Mouse (Mus musculus): ENCODE measurements around the gene Pum2. TPM values are rescaled to one million over a fixed set of nuclear protein-coding genes. Genes with fewer than 3 reads are reported as not detected.

The Pum2 gene
- polyA plus RNA-seq, 1 experiment: 145 TPM

GRCm38 (mm10) chr12:8754116-8754515, 80.2 kb downstream of the Pum2 start:
- H3K4me1 ChIP-seq (ENCODE audit: control insufficient read depth, insufficient read depth, low read length): no peaks in the 10 kb centered on the region
- no peak overlapping the region for H3K4me3 ChIP-seq (ENCODE audit: insufficient read depth, low read length)
- TF ChIP-seq POLR2A (IDR thresholded peaks at IDR 0.05; ENCODE audit: low read depth, low read length) (no peak), CTCF (IDR thresholded peaks at IDR 0.05; ENCODE audit: borderline replicate concordance, insufficient read depth, low read length) (no peak)
- H3K27ac ChIP-seq (ENCODE audit: insufficient read depth, low read length): no peak overlapping the region

GRCm38 (mm10) chr12:8758029-8758428, 84.1 kb downstream of the Pum2 start:
- no peaks in the 10 kb centered on the region for H3K4me1 ChIP-seq (ENCODE audit: control insufficient read depth, insufficient read depth, low read length)
- no peak for TF ChIP-seq CTCF (IDR thresholded peaks at IDR 0.05; ENCODE audit: borderline replicate concordance, insufficient read depth, low read length)
- TF ChIP-seq POLR2A (IDR thresholded peaks at IDR 0.05; ENCODE audit: low read depth, low read length): no peak
- no peak overlapping the region for H3K27ac ChIP-seq (ENCODE audit: insufficient read depth, low read length)
- no peak overlapping the region for H3K4me3 ChIP-seq (ENCODE audit: insufficient read depth, low read length)

- no peak for TF ChIP-seq CTCF (IDR thresholded peaks at IDR 0.05; ENCODE audit: borderline replicate concordance, insufficient read depth, low read length)
- no peak for TF ChIP-seq POLR2A (IDR thresholded peaks at IDR 0.05; ENCODE audit: low read depth, low read length)
- no peaks in the 10 kb centered on the region for H3K4me1 ChIP-seq (ENCODE audit: control insufficient read depth, insufficient read depth, low read length)
- no peak overlapping the region for H3K4me3 ChIP-seq (ENCODE audit: insufficient read depth, low read length)
- no peak overlapping the region for H3K27ac ChIP-seq (ENCODE audit: insufficient read depth, low read length)
These were observed 85.2 kb downstream of the Pum2 start for GRCm38 (mm10) chr12:8759115-8759514.

- no peak overlapping the region for H3K27ac ChIP-seq (ENCODE audit: insufficient read depth, low read length)
- TF ChIP-seq CTCF (IDR thresholded peaks at IDR 0.05; ENCODE audit: borderline replicate concordance, insufficient read depth, low read length) (no peak), POLR2A (IDR thresholded peaks at IDR 0.05; ENCODE audit: low read depth, low read length) (no peak)
- no peaks in the 10 kb centered on the region for H3K4me1 ChIP-seq (ENCODE audit: control insufficient read depth, insufficient read depth, low read length)
- no peak overlapping the region for H3K4me3 ChIP-seq (ENCODE audit: insufficient read depth, low read length)
These were observed 85.8 kb downstream of the Pum2 start for GRCm38 (mm10) chr12:8759779-8760178.

- no peaks in the 10 kb centered on the region for H3K4me1 ChIP-seq (ENCODE audit: control insufficient read depth, insufficient read depth, low read length)
- no peak overlapping the region for H3K27ac ChIP-seq (ENCODE audit: insufficient read depth, low read length)
- H3K4me3 ChIP-seq (ENCODE audit: insufficient read depth, low read length): no peak overlapping the region
- TF ChIP-seq CTCF (IDR thresholded peaks at IDR 0.05; ENCODE audit: borderline replicate concordance, insufficient read depth, low read length): no peak
- TF ChIP-seq POLR2A (IDR thresholded peaks at IDR 0.05; ENCODE audit: low read depth, low read length): no peak
These were observed 86.6 kb downstream of the Pum2 start for GRCm38 (mm10) chr12:8760561-8760960.

GRCm38 (mm10) chr12:8761058-8761457, 87.1 kb downstream of the Pum2 start:
- H3K4me1 ChIP-seq (ENCODE audit: control insufficient read depth, insufficient read depth, low read length): no peaks in the 10 kb centered on the region
- no peak for TF ChIP-seq CTCF (IDR thresholded peaks at IDR 0.05; ENCODE audit: borderline replicate concordance, insufficient read depth, low read length)
- TF ChIP-seq POLR2A (IDR thresholded peaks at IDR 0.05; ENCODE audit: low read depth, low read length): no peak

GRCm38 (mm10) chr12:8762667-8763066, 88.7 kb downstream of the Pum2 start:
- no peak overlapping the region for H3K4me3 ChIP-seq (ENCODE audit: insufficient read depth, low read length)
- no peaks in the 10 kb centered on the region for H3K4me1 ChIP-seq (ENCODE audit: control insufficient read depth, insufficient read depth, low read length)
- no peak overlapping the region for H3K27ac ChIP-seq (ENCODE audit: insufficient read depth, low read length)
- TF ChIP-seq CTCF (IDR thresholded peaks at IDR 0.05; ENCODE audit: borderline replicate concordance, insufficient read depth, low read length) (peak; percentile 42; the same call in 1 of the 2 replicates), POLR2A (IDR thresholded peaks at IDR 0.05; ENCODE audit: low read depth, low read length) (no peak)

More at GRCm38 (mm10) chr12:8761058-8761457, 87.1 kb downstream of the Pum2 start:
- Histone ChIP-seq H3K27ac (ENCODE audit: insufficient read depth, low read length) (no peak overlapping the region), H3K4me3 (ENCODE audit: insufficient read depth, low read length) (no peak overlapping the region)

GRCm38 (mm10) chr12:8764221-8764930, 90.4 kb downstream of the Pum2 start:
- H3K4me3 ChIP-seq (ENCODE audit: insufficient read depth, low read length): no peak overlapping the region
- no peak for TF ChIP-seq CTCF (IDR thresholded peaks at IDR 0.05; ENCODE audit: borderline replicate concordance, insufficient read depth, low read length)
- TF ChIP-seq POLR2A (IDR thresholded peaks at IDR 0.05; ENCODE audit: low read depth, low read length): no peak
- H3K4me1 ChIP-seq (ENCODE audit: control insufficient read depth, insufficient read depth, low read length): no peaks in the 10 kb centered on the region
- H3K27ac ChIP-seq (ENCODE audit: insufficient read depth, low read length): no peak overlapping the region

GRCm38 (mm10) chr12:8770946-8771843, 97.3 kb downstream of the Pum2 start, which contains the start of gene Sdc1:
TSS of gene Sdc1 (plus strand) at chr12:8771323.
- Histone ChIP-seq H3K27ac (ENCODE audit: insufficient read depth, low read length) (peak within 1 kb of the TSS; percentile 29), H3K4me3 (ENCODE audit: insufficient read depth, low read length) (peak within 1 kb of the TSS; percentile 66), H3K4me1 (ENCODE audit: control insufficient read depth, insufficient read depth, low read length) (peaks cover 5% of the 10 kb centered on the region; the same call in 1 of the 2 replicates)
- TF ChIP-seq POLR2A (IDR thresholded peaks at IDR 0.05; ENCODE audit: low read depth, low read length) (peak; percentile 95), CTCF (IDR thresholded peaks at IDR 0.05; ENCODE audit: borderline replicate concordance, insufficient read depth, low read length) (peak; percentile 32; the same call in 1 of the 2 replicates)

Measured in embryonic fibroblast, embryonic 13.5 days (primary cell).